Mouse (Mus musculus): ENCODE results near the gene Mesd. TPM values are rescaled to one million over a fixed set of nuclear protein-coding genes. Genes with fewer than 3 reads are reported as not detected.

Mesd gene
- polyA plus RNA-seq, 1 experiment from 2014 or later, result 103 TPM

- Histone ChIP-seq H3K36me3 (no peaks in the 10 kb centered on the region), H3K9ac (no peak overlapping the region), H3K27ac (no peak overlapping the region), H3K27me3 (no peaks in the 10 kb centered on the region), H3K4me3 (no peak overlapping the region), H3K4me2 (replicated peaks) (no peak overlapping the region), H3K4me1 (no peaks in the 10 kb centered on the region), H3K9me3 (no peaks in the 10 kb centered on the region)
- 91% methylated on average over 8 of the region's 8 CpGs for WGBS
- no peak for ATAC-seq (ENCODE audit: low FRiP score, low read depth)
Measured at GRCm38 (mm10) chr7:83941701-83942101, 57.4 kb downstream of the Mesd start.

GRCm38 (mm10) chr7:83948743-83949142 is 64.5 kb downstream of the Mesd start:
- Histone ChIP-seq H3K4me3 (no peak overlapping the region), H3K9ac (no peak overlapping the region), H3K27ac (no peak overlapping the region), H3K36me3 (no peaks in the 10 kb centered on the region), H3K27me3 (no peaks in the 10 kb centered on the region), H3K4me2 (replicated peaks) (no peak overlapping the region), H3K9me3 (no peaks in the 10 kb centered on the region), H3K4me1 (no peaks in the 10 kb centered on the region)
- ATAC-seq (ENCODE audit: low FRiP score, low read depth), result no peak
- WGBS, result 67% methylated on average over 7 of the region's 7 CpGs

GRCm38 (mm10) chr7:83949662-83950061 is 65.4 kb downstream of the Mesd start:
- H3K4me2 ChIP-seq (replicated peaks), result no peak overlapping the region
- H3K9ac ChIP-seq, result no peak overlapping the region
- no peak overlapping the region for H3K27ac ChIP-seq
- no peaks in the 10 kb centered on the region for H3K36me3 ChIP-seq
- no peak overlapping the region for H3K4me3 ChIP-seq
- H3K27me3 ChIP-seq, result no peaks in the 10 kb centered on the region
- WGBS, result 85% methylated on average over 6 of the region's 6 CpGs
- H3K4me1 ChIP-seq, result no peaks in the 10 kb centered on the region
- ATAC-seq (ENCODE audit: low FRiP score, low read depth), result no peak
- no peaks in the 10 kb centered on the region for H3K9me3 ChIP-seq

Other genes starting within 250 kb of the Mesd start
- 3.7 and 4.6 TPM in 2 replicates for gene Il16, start 138.7 kb upstream of the Mesd start, polyA plus RNA-seq (2015; fragmentation: Nextera tagmentation; extraction: Ambion mirVana)
- gene Cfap161, start 89.6 kb upstream of the Mesd start, polyA plus RNA-seq (2015; fragmentation: Nextera tagmentation; extraction: Ambion mirVana), result 0.52 and 0.57 TPM in 2 replicates
- 10.0 TPM in 2 replicates for gene Tlnrd1, start 161 bp upstream of the Mesd start, polyA plus RNA-seq (2015; fragmentation: Nextera tagmentation; extraction: Ambion mirVana)
- 0.18 and 0.28 TPM in 2 replicates for gene Cemip, start 202.0 kb downstream of the Mesd start, polyA plus RNA-seq (2015; fragmentation: Nextera tagmentation; extraction: Ambion mirVana)

All from limb, embryonic 13.5 days (tissue).